Mouse (Mus musculus) embryo, embryonic 11.5 days (tissue): ENCODE data around the gene Susd4.

Experiments
- DNase-seq: peaks from one replicate; pipeline ENCODE4 v3.0.0-alpha.2; 2012; ENCODE audit warnings: low read depth, low spot score

The Susd4 gene

GRCm38 (mm10) chr1:182918718-182919346 is 155.2 kb downstream of the Susd4 start:
- no peak for DNase-seq

DNA sequence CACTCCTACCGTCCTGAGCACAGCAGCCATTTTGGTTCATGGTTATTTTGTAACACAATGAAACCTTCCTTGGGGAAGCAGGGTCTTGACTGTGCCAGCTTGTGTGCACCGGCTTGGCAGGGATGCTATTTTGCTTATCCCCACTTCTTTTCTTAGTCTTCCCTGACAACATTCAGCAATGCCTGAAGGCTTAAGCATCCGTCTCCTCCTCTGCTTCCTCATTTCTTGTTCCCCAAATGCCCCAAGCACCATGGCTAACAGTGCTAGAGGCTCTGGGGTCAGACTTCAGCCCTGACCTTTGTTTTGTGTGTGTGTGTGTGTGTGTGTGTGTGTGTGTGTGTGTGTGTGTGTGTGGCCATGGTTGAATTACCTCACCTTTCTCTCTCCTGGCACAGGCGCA is 159.2 kb downstream of the Susd4 start:
- no peak for DNase-seq

DNA sequence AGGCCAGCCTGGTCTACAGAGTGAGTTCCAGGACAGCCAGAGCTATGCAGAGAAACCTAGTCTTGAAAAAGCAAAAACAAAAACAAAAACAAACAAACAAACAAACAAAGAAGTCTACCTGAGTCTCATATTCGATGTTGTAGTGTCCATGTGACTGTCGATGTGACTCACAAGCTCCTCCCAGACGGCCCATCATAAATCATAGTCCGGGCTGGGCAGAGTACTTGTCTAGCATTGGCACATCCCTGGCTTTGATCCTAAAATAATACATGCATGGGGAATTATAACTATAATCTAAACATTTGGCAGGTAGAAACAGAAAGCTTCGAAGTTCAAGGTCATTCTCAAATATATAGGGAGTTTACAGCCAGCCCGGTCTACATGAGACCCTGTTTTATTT is 162.8 kb downstream of the Susd4 start:
- no peak for DNase-seq

- no peak for DNase-seq
These were observed 164.5 kb downstream of the Susd4 start for GRCm38 (mm10) chr1:182927878-182928851.

DNA sequence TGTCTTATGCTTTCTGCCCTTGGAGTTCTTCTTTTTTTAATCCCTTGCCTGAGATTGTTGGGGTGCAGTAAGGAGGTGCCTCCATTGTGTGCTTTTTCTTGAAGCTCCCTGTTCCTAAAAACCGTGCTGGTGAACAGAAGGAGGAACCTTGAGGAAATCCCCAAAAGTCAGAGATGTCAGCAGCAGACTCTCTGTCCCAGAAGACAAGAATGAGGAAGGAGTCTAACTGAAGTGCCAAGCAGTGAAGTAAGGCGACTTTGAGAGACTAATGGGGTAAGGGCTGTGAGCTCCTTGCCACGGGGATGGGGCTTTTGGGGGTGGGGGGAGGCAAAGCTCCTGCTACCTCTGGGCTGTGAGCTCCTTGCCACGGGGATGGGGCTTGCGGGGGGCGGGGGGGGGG is 171.8 kb downstream of the Susd4 start:
- DNase-seq, result no peak

DNA sequence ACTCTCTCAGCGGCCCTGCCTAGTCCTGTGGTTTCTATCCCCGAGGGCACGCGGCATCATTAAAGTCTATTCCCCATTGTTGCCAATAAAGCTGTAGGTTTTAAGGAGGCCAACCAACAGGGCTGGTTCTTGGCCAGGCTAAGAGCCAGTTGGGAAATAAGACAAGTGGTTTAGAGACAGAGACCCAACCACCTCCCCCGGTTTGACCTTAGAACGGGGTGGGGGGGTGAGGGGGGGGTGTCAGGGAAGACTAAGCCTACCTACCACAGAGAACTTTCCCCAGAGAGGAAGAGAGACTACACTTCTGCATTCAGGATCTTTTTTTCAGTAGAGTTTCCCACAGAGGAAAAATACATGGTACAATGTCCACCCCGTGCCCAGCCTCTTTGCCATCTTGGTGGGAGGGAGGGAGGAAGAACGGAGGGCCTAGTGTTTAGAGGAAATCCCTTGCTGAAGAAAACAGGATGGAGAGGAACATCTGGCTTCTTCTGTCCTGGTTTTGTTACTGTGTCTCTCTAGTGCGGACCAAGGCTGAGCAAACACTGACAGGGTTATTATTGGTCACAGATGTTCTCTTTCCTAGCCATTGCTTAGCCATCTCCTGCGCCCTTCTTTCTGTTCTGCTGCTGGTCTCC is 173.9 kb downstream of the Susd4 start:
- no peak for DNase-seq

GRCm38 (mm10) chr1:182941921-182942320 is 178.3 kb downstream of the Susd4 start:
- no peak for DNase-seq

GRCm38 (mm10) chr1:182943911-182944310 is 180.3 kb downstream of the Susd4 start:
- DNase-seq, result no peak

DNA sequence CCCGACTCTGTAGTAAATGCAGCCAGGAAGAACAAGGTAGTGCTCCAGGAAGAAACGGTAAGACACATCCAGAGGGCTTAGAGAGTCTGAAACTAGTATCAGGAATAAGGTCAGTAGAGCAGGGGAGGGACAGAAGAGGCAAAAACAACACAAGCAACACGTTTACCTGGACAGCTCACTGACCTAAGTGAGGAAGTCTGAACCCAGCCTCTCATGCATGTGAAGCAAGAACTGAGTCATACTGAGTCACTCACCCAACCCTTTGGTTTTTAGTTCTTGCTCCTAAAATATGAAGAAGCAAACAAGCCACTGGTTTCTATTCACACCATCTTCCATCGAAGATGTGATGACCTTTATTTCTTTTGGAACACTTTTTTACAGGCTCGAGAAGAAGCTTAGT is 181.0 kb downstream of the Susd4 start:
- DNase-seq, result no peak

DNA sequence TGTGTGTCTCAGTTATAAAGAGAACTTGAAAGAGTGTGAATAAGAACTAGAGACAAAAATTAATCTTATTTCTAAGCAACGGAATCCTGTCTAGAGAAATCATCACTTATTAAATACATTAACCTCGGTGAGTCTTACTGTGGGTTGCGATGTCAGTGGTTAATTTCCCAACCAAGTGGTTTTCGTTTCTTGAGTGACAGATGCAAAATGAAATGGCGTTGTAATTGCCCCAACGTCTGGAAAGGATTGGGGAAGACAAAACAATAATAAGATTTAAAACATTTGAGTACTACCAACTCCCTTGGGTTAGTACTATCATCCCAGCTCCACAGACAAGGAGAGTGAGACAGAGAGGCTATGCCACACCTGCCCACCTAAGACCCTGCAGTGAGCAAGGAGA is 181.9 kb downstream of the Susd4 start:
- no peak for DNase-seq
